ENCODE assay signal across 8 mouse cellular contexts in the genomic region with DNA sequence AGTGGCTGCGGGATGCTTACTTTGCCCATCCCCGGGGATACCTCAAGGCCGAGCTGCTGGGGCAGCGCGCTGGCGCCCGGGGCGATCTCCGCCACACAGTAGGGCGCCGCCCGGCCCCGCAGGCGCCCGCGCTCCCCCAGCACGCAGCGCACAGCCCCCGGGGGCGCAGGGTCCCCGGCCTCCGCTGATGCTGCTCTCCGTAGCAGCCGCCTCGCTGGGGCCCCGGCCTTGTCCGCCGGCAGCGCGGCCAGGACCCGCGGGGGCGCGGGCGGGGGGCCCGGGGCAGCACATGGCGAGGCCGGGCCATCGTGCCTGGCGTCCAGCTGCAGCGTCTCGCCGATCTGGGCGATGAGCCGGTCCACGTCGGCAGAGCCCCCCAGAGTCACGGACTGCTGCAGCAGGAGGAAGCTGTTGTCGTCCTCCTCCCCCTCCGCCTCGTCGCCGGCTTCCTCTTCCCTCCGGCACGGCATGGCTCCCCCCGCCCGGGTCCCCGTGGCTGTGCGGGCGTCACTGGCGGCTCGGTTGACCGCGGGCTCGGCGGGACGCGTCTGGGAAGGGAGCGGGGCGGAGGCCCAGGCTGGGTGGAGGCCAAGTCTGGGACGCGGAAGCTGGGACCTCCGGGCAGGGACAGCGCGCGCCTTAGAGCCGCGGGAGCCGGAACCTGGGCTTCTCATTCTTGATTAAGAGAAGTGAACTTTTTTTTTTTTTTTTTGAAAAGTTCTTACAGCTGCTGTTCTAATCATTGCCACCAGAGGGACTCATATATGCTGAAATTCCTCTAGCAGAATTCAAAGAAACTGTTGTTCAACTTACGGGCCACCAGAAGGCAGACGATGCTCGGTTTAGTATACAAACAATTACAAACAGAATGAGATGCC. TPM values are rescaled to one million over a fixed set of nuclear protein-coding genes. Genes with fewer than 3 reads are reported as not detected.
DNase-seq lines count a peak whose midpoint lies in the region; TF ChIP-seq lines count a peak whose summit lies in the region.

A gene (minus strand): TSS at position 633 of the 878 bp plus-strand sequence.

- no peak for TF ChIP-seq POLR2A in spleen, adult 2 months (IDR thresholded peaks at IDR 0.05; ENCODE audit: low read depth, low read length)

- 0 out of 2 replicates have a peak, but pooled peaks cover 4% of the 10 kb centered on the region for H3K36me3 ChIP-seq in midbrain, embryonic 10.5 days
- H3K36me3 ChIP-seq in spleen, adult 2 months (ENCODE audit: control insufficient read depth, insufficient read depth, low read length) = no peaks in the 10 kb centered on the region

- peak within 1 kb of the TSS; percentile 73 for H3K4me3 ChIP-seq in midbrain, embryonic 10.5 days
- peak within 1 kb of the TSS; percentile 44 for H3K4me3 ChIP-seq in spleen, adult 2 months (ENCODE audit: extremely low read depth, insufficient read depth, insufficient read length)

- peaks cover 41% of the 10 kb centered on the region for H3K9me3 ChIP-seq in midbrain, embryonic 10.5 days (replicated peaks)

- TF ChIP-seq CTCF in spleen, adult 2 months (IDR thresholded peaks at IDR 0.05; ENCODE audit: extremely low read depth, insufficient read depth, insufficient read length, insufficient replicate concordance) = no peak

- WGBS in midbrain, embryonic 10.5 days = 23% methylated on average over 75 of the region's 82 CpGs
- WGBS in spleen, adult 2 months = 28% methylated on average over 81 of the region's 82 CpGs

- H3K27me3 ChIP-seq in midbrain, embryonic 10.5 days (ENCODE audit: low read depth, poor library complexity, severe bottlenecking) = no peaks in the 10 kb centered on the region
- peaks cover 2% of the 10 kb centered on the region; the same call in 1 of the 2 replicates for H3K27me3 ChIP-seq in spleen, adult 2 months (ENCODE audit: control insufficient read depth, insufficient read depth, low read length)

- peaks cover 16% of the 10 kb centered on the region for H3K4me1 ChIP-seq in midbrain, embryonic 10.5 days
- H3K4me1 ChIP-seq in spleen, adult 2 months (ENCODE audit: control insufficient read depth, insufficient read depth, insufficient read length) = no peaks in the 10 kb centered on the region

- peak; percentile 72 for DNase-seq in adrenal gland, adult 2 months
- DNase-seq in cerebellum, postnatal 36 days = peak; percentile 12 to 13
- DNase-seq in gastrocnemius, postnatal 14 days = peak; percentile 67
- peak; percentile 10 for DNase-seq in induced T-regulatory cell, adult 2 months (ENCODE audit: low read depth)
- DNase-seq in left cerebral cortex, postnatal 4 days = peak; percentile 62
- peak; percentile 69 for DNase-seq in midbrain, embryonic 10.5 days (ENCODE audit: low spot score)
- no peak for DNase-seq in spleen, adult 2 months (ENCODE audit: low read depth in 1 of 2, low spot score in 2 of 2)
- no peak for DNase-seq in MN1 (ENCODE audit: low spot score)

- intact Hi-C loops in gastrocnemius, postnatal 14 days (cut with DNase I; ENCODE audit: low total_unique reads) = no loop called here
- intact Hi-C loops in left cerebral cortex, postnatal 4 days (cut with DNase I) = no loop called here

- H3K27ac ChIP-seq in midbrain, embryonic 10.5 days (replicated peaks) = peak within 1 kb of the TSS; percentile 97
- H3K27ac ChIP-seq in spleen, adult 2 months (ENCODE audit: insufficient read depth, low read length) = no peak within 1 kb of the TSS

RNA-seq across cellular contexts. Expression of the gene that starts here (rescaled TPM):
- 1 to 10 TPM in 1 of 2 experiments, under 1 TPM in 1; 0.55 to 1.7 TPM for total RNA-seq in adrenal gland, adult 2 months (2021)
- 1.9 and 2.1 TPM in 2 replicates for polyA plus RNA-seq in adrenal gland, adult 2 months (2012; rRNA removed)
- 1 to 10 TPM; 1.9 to 2.6 TPM for total RNA-seq in gastrocnemius, postnatal 14 days (2021)
- 1 to 10 TPM; 1.5 to 2.5 TPM for total RNA-seq in left cerebral cortex, postnatal 4 days (2021)
- 105 and 117 TPM in 2 replicates for polyA plus RNA-seq in midbrain, embryonic 10.5 days (2016; fragmentation: Nextera tagmentation; extraction: Ambion mirVana)
- 0.61 and 0.83 TPM in 2 replicates for polyA plus RNA-seq in spleen, adult 2 months (2012; rRNA removed)

Comparison
In these comparisons a context has a peak if more than half of its experiments do, and no peak if none do; other contexts are left out.
1. RNA of the gene that starts here (polyA plus RNA-seq): 105 to 117 TPM in midbrain, embryonic 10.5 days; 1.9 to 2.1 TPM in adrenal gland, adult 2 months and 0.61 to 0.83 TPM in spleen, adult 2 months; every median in the first group is over 10 times any median in the second.
2. DNase-seq: peak in adrenal gland, adult 2 months (single experiment), cerebellum, postnatal 36 days (2 of 2), gastrocnemius, postnatal 14 days (single experiment), induced T-regulatory cell, adult 2 months (single experiment), left cerebral cortex, postnatal 4 days (single experiment) and midbrain, embryonic 10.5 days (single experiment); none in spleen, adult 2 months (0 of 2) and MN1 (single experiment).